Mouse (Mus musculus) MEL-GATA-1-ER (cell line): ENCODE data around the gene Slc1a2.

Experiments used
- DNase-seq: peaks from one replicate; pipeline ENCODE4 v3.0.0-alpha.2; 2012; ENCODE audit warnings: low read depth; ENCODE audit errors: extremely low read depth

The Slc1a2 gene

DNA sequence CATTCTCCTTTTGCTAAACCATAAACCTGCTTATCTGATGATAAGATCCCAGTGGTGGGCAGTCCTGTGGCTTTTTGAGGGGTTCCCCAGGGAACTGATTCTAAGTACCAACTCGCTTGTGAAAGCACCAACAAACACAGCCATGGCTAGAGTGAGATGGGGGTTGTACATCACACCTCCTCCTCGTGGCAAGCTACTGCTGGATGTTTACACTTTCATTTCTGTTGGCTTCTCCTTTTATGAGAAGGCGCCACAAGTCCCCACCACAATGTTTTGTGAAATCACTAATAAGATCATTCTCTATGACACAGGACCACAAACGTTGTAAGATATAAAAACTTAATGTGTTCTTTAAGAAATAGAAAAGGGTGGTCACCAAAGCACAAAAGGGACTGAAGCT, 154.3 kb downstream of the Slc1a2 start:
- no peak for DNase-seq

DNA sequence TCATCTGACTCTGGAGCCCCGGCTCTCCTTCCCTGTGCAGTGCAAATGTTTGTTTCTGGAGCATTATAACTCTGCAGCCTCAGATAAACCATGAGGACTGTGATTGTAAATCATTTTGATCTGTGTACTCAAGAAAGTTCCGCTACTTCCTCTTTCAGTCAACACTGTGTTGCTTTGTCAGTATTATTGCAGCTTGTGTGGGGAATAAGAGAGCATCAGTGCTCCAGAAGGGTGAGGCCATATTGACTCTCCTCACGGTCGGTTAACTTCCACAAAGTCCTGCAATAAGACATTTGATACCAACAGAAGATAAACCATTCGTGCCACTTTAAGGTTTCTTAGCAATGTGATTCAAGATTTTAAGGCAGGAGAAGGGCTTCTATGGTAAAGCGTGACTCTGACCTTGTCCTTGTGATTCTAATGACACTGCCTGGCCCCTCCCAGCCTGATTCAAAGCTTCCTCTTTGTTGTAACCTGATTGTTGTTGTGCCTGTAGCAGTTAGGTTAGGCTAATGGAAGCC, 156.9 kb downstream of the Slc1a2 start:
- DNase-seq, result peak; percentile 89

DNA sequence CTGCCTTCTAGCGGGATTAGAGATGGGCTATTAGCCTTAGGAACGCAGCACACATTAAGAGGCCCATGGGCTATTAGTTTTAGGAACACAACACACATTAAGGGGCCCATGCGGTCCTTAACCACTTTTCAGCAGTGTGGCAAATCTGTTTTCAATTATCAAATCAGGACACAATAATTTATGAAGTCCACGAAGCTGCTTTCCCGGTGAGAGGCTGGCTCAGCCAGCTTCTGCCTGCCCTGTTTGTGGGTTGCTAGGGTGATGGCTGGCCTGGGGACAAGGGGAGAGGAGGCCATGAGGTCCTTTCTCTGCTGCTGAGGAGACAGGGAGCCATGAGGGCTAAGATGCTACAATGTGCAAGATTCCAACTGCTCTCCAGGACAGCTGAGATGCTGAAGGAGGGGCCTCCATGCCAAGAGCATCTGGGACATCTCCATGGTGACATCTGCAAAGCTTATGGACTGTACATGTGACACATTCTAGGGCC, 161.8 kb downstream of the Slc1a2 start:
- DNase-seq, result no peak

DNA sequence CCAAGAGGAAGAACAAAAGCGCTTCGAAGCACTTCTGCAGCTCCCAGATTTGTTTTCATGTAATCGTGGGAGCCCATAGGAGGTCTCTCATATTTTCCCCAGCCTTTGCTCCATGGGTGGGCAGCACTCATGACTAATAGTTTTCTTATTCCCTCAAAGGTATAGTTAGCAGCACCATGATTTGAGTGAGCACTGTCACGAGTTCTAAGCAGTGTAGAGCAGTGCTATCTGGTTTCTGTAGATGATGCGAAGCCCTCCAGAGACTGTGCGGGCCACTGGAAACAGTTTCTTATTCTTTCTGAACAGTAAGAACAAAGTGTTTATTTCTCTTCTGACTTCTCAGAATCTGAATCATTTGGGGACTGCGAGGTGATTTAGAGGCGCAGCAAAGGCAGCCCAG, 162.3 kb downstream of the Slc1a2 start:
- no peak for DNase-seq

DNA sequence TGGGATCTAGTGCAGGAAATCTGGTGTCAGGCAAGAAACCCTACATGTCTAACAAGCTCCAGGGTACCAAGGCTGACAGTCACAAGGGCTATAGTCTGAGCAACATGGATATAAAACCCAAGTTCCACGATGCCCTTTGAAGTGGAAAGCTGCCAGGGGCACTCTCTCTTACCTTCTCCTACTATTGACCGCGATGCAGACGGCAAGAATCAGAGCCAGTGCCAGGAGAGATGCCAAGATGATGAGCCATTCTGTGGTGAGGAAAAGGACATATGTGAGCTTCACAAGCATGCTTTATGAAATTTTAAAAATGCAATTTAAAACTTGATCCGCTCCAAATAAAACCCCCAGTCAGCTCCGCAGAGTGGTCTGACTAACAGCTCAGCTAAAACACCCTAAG, 163.6 kb downstream of the Slc1a2 start:
- DNase-seq, result no peak

DNA sequence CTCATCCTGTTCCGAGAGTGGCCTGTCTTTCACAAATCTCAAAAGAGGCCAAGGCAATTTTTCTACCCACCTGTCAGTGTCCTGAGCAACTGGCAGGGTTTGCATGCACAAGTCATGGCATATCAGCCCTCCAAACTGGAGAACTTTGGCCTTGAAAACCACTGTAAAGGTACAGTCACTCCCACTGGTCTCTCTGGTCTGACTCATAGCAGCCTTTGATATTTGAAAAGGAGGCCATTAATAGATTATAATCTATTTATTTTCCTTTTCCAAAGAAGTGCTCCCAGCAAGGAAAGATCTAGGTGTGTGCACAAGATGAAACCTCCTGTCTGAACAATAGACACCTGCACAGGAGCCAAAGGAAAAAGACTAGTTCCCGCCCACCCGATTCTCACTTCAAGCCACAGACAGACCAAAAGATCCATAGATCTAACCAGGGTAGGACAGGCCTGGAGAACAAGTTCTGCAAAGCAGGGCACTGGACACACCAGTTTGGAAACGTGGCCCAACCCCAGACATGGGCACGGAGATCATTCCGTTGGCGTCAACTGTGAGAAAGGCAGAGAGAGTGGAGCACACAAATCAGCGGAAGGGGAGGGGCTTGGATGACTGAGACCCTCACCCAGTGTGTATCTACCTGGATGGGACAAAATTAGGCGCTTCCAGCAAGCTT, 167.6 kb downstream of the Slc1a2 start:
- DNase-seq, result no peak

DNA sequence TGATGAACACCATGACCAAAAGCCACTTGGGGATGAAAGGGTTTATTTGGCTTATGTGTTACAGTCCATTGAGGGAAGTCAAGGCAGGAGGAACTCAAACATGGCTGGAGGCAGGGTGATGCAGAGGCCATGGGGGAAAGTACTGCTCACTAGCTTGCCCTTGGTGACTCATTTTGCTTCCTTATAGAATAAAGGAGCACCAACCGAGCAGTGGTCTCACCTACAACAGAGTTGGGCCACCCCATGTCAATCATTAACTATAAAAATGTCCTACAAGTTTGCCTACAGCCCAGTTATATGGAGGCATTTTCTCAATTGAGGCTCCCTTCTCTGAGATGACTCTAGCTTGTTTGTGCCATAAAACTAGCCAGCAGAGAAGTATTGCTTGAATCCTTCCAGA, 169.4 kb downstream of the Slc1a2 start:
- DNase-seq, result no peak

DNA sequence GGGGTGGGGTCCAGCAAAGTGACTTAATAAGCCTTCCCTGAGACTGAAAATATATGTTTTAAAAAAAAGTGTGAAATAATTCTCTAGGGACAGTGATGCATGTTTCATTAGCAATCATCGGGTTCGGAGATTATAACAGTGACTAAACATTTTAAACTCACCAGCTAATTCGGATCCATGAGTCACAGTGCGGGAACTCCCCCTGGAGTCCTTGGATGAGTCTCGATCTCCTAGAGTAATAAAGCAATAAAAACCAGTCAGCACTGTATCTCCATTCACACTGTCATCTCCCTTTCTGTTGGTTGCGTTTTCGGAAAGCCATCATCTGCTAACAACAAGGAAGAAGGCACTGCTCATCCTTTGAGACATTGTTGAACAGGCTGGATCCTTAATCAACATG, 169.9 kb downstream of the Slc1a2 start:
- no peak for DNase-seq

DNA sequence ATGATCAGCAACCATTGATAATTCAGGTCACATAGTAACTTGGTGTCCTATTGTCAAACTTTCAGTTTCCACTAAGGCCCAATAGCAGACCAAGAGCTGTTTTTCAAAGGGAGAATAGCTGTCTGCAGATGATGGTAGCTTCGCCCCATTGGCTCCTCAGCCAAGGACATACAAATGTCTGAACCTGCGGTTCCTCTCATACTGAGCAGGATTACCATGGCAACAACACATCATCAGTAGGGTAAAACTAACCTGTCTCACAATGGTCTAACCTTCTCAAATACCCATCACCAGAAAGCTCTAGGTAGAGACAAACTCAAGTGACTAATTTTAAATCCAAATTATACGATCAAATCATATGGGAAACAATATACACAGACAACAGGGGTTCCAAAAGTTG, 170.7 kb downstream of the Slc1a2 start:
- no peak for DNase-seq

DNA sequence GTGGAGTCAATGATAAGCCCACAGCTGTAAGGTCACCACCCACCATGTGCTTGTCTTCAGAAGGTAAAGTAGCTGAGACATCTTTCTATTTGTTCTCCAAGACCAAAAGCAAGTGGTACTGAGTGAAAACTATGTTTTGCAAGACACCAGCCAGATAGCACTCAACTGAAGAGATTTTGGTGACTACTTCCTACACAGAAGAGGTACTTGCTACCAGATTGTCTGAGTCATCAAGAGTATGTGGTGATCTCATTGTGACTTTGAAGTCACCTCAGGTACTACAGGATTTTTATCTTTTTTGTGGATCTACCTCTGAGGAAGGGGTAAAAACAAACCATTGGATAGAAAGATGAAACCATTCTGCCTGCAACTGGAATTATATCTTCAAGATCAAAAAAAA, 173.1 kb downstream of the Slc1a2 start:
- DNase-seq, result no peak

DNA sequence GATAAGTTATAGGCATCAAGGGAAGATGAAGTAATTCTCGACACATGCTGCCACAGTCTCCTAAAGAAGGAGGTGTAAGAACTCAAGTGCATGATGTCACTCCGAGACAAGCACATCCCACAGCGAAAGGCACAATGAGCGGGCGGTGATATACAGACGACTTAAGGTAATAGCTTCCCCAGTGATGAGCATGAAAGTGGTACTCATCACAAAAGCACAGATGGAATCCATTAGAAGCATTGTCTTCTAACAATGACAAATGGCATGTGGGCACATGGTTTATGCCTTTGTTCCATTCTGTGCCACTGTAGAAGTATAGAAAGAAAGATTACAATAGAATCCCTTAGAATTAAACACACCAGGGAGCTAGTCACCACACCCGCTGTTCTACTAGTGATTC, 179.7 kb downstream of the Slc1a2 start:
- DNase-seq, result no peak
